ENCODE assay signal across 11 mouse cellular contexts in genomic region chrX:135974424-135975225, GRCm38 (mm10). TPM values are rescaled to one million over a fixed set of nuclear protein-coding genes. Genes with fewer than 3 reads are reported as not detected.
DNase-seq lines count a peak whose midpoint lies in the region; ATAC-seq and TF ChIP-seq lines count a peak whose summit lies in the region.
"Had no signal": no experiment of that assay in that cellular context is flagged by ENCODE, and none has a peak within 500 bp of the region (broad histone marks: within the 10 kb centered on the region; RNA-seq: fewer than 3 reads in every experiment).

No protein-coding gene starts in this region.

- H3K9ac ChIP-seq in heart, postnatal 0 days (replicated peaks; ENCODE audit: low read depth, low read length), result no peak overlapping the region
- no peak overlapping the region for H3K9ac ChIP-seq in heart, adult 2 months (ENCODE audit: low read depth, low read length)
- no peak overlapping the region for H3K9ac ChIP-seq in hindbrain, embryonic 13.5 days
- H3K9ac ChIP-seq in neural tube, embryonic 14.5 days (replicated peaks; ENCODE audit: low read depth, low read length), result no peak overlapping the region
- H3K9ac ChIP-seq: intestine, embryonic 15.5 days had no signal

- no peak overlapping the region for H3K27ac ChIP-seq in heart, postnatal 0 days (ENCODE audit: low read depth)
- H3K27ac ChIP-seq in heart, adult 2 months, result no peak overlapping the region
- H3K27ac ChIP-seq in cortical plate, adult 2 months (ENCODE audit: insufficient read depth, low read length), result no peak overlapping the region
- no peak overlapping the region for H3K27ac ChIP-seq in hindbrain, embryonic 13.5 days
- no peak overlapping the region for H3K27ac ChIP-seq in neural tube, embryonic 14.5 days (ENCODE audit: low read depth, low read length)
- no peak overlapping the region for H3K27ac ChIP-seq in kidney, adult 2 months (ENCODE audit: insufficient read depth, low read depth, low read length)
- H3K27ac ChIP-seq: intestine, embryonic 15.5 days had no signal

- TF ChIP-seq POLR2A in heart, adult 2 months (IDR thresholded peaks at IDR 0.05; ENCODE audit: insufficient read depth, low read depth, low read length), result no peak
- no peak for TF ChIP-seq POLR2A in cortical plate, adult 2 months (IDR thresholded peaks at IDR 0.05; ENCODE audit: extremely low read depth, insufficient read depth, low read length)
- TF ChIP-seq POLR2A in kidney, adult 2 months (IDR thresholded peaks at IDR 0.05; ENCODE audit: low read depth, low read length), result no peak

- 53% methylated on average over 20 of the region's 20 CpGs for WGBS in heart, postnatal 0 days
- WGBS in heart, adult 2 months, result 49% methylated on average over 20 of the region's 20 CpGs
- 53% methylated on average over 20 of the region's 20 CpGs for whole genome bisulfite sequencing in hindbrain, embryonic 13.5 days
- 53% methylated on average over 20 of the region's 20 CpGs for WGBS in neural tube, embryonic 14.5 days
- 56% methylated on average over 20 of the region's 20 CpGs for WGBS in kidney, adult 2 months

- no peak for ATAC-seq in heart, postnatal 0 days (ENCODE audit: insufficient read depth, low read depth)
- peak; percentile 80 for ATAC-seq in hindbrain, embryonic 13.5 days (ENCODE audit: low FRiP score)
- ATAC-seq in neural tube, embryonic 14.5 days (ENCODE audit: low read depth), result peak; percentile 82
- ATAC-seq: intestine, embryonic 15.5 days had no signal

- no peaks in the 10 kb centered on the region for H3K27me3 ChIP-seq in heart, postnatal 0 days (ENCODE audit: control insufficient read depth, insufficient read depth, low read length)
- no peaks in the 10 kb centered on the region for H3K27me3 ChIP-seq in heart, adult 2 months (ENCODE audit: control insufficient read depth, insufficient read depth, low read length)
- H3K27me3 ChIP-seq in hindbrain, embryonic 13.5 days, result no peaks in the 10 kb centered on the region
- no peaks in the 10 kb centered on the region for H3K27me3 ChIP-seq in neural tube, embryonic 14.5 days (ENCODE audit: control insufficient read depth, insufficient read depth, low read length)
- H3K27me3 ChIP-seq in kidney, adult 2 months (replicated peaks; ENCODE audit: control insufficient read depth, insufficient read depth, low read length), result no peaks in the 10 kb centered on the region
- H3K27me3 ChIP-seq: intestine, embryonic 15.5 days had no signal

- H3K4me1 ChIP-seq in heart, postnatal 0 days (ENCODE audit: control insufficient read depth, insufficient read depth), result no peaks in the 10 kb centered on the region
- no peaks in the 10 kb centered on the region for H3K4me1 ChIP-seq in heart, adult 2 months (ENCODE audit: control insufficient read depth, insufficient read depth, low read length)
- H3K4me1 ChIP-seq in cortical plate, adult 2 months (ENCODE audit: control insufficient read depth, insufficient read depth, low read length), result no peaks in the 10 kb centered on the region; the same call in 1 of the 2 replicates
- H3K4me1 ChIP-seq in hindbrain, embryonic 13.5 days (replicated peaks), result no peaks in the 10 kb centered on the region
- H3K4me1 ChIP-seq in neural tube, embryonic 14.5 days (ENCODE audit: control insufficient read depth, insufficient read depth, low read length), result no peaks in the 10 kb centered on the region
- no peaks in the 10 kb centered on the region for H3K4me1 ChIP-seq in kidney, adult 2 months (ENCODE audit: control insufficient read depth, insufficient read depth, low read length)
- H3K4me1 ChIP-seq: intestine, embryonic 15.5 days had no signal

- intact Hi-C loops in heart, adult 2 months (cut with DNase I), result no loop called here

- peak overlapping the region; percentile 37 for H3K4me2 ChIP-seq in heart, postnatal 0 days (ENCODE audit: low read depth, low read length)
- H3K4me2 ChIP-seq in hindbrain, embryonic 13.5 days, result peak overlapping the region; percentile 39
- H3K4me2 ChIP-seq in neural tube, embryonic 14.5 days (ENCODE audit: low read depth, low read length), result peak overlapping the region; percentile 23; the same call in 1 of the 2 replicates
- H3K4me2 ChIP-seq: intestine, embryonic 15.5 days had no signal

- peak overlapping the region; percentile 17; the same call in 1 of the 2 replicates for H3K4me3 ChIP-seq in heart, postnatal 0 days (ENCODE audit: low read depth, low read length)
- H3K4me3 ChIP-seq in heart, adult 2 months, result no peak overlapping the region; the same call in 1 of the 2 replicates
- peak overlapping the region; percentile 26 for H3K4me3 ChIP-seq in cortical plate, adult 2 months (ENCODE audit: insufficient read depth, low read length)
- H3K4me3 ChIP-seq in hindbrain, embryonic 13.5 days, result no peak overlapping the region
- H3K4me3 ChIP-seq in neural tube, embryonic 14.5 days (ENCODE audit: low read depth, low read length), result no peak overlapping the region
- H3K4me3 ChIP-seq in kidney, adult 2 months (ENCODE audit: insufficient read depth, low read depth, low read length), result no peak overlapping the region
- H3K4me3 ChIP-seq: intestine, embryonic 15.5 days had no signal

- no peak for TF ChIP-seq CTCF in heart, postnatal 0 days (IDR thresholded peaks at IDR 0.05; ENCODE audit: low read depth)
- TF ChIP-seq CTCF in heart, adult 2 months (IDR thresholded peaks at IDR 0.05), result no peak
- TF ChIP-seq CTCF in cortical plate, adult 2 months (IDR thresholded peaks at IDR 0.05; ENCODE audit: extremely low read depth, insufficient read depth, low read length), result no peak
- no peak for TF ChIP-seq CTCF in kidney, adult 2 months (conservative IDR thresholded peaks at IDR 0.05; ENCODE audit: insufficient read depth, insufficient read length, low read depth, low read length)

- H3K9me3 ChIP-seq in heart, postnatal 0 days (replicated peaks; ENCODE audit: control insufficient read depth, low read length), result no peaks in the 10 kb centered on the region
- H3K9me3 ChIP-seq in hindbrain, embryonic 13.5 days, result no peaks in the 10 kb centered on the region; the same call in 1 of the 2 replicates
- no peaks in the 10 kb centered on the region for H3K9me3 ChIP-seq in neural tube, embryonic 14.5 days (ENCODE audit: control insufficient read depth, low read length)
- H3K9me3 ChIP-seq: G1E; intestine, embryonic 15.5 days had no signal

- no peak for DNase-seq in heart, postnatal 0 days (ENCODE audit: low spot score)
- DNase-seq in heart, adult 2 months, result no peak
- DNase-seq in lung, postnatal 4 days, result no peak
- no peak for DNase-seq in thymus, postnatal 14 days
- DNase-seq in kidney, adult 2 months, result no peak

- no peaks in the 10 kb centered on the region for H3K79me2 ChIP-seq in heart, adult 2 months (replicated peaks; ENCODE audit: control insufficient read depth, insufficient read depth, low read length)

- H3K36me3 ChIP-seq in heart, postnatal 0 days (replicated peaks; ENCODE audit: control insufficient read depth, insufficient read depth, low read length), result no peaks in the 10 kb centered on the region
- no peaks in the 10 kb centered on the region for H3K36me3 ChIP-seq in heart, adult 2 months (ENCODE audit: control insufficient read depth, insufficient read depth, low read length)
- no peaks in the 10 kb centered on the region for H3K36me3 ChIP-seq in hindbrain, embryonic 13.5 days
- no peaks in the 10 kb centered on the region for H3K36me3 ChIP-seq in neural tube, embryonic 14.5 days (ENCODE audit: control insufficient read depth, insufficient read depth, low read length)
- no peaks in the 10 kb centered on the region for H3K36me3 ChIP-seq in kidney, adult 2 months (ENCODE audit: control insufficient read depth, insufficient read depth, low read length)
- H3K36me3 ChIP-seq: G1E; intestine, embryonic 15.5 days had no signal

- TF ChIP-seq EP300 in heart, postnatal 0 days (IDR thresholded peaks at IDR 0.05; ENCODE audit: low read depth), result no peak
- no peak for TF ChIP-seq EP300 in heart, adult 2 months (IDR thresholded peaks at IDR 0.05; ENCODE audit: insufficient read depth, low read depth, low read length)

RNA-seq across cellular contexts. Expression of gene Arxes2, which starts 19.0 kb away (rescaled TPM):
- 14.9 and 31.1 TPM in 2 replicates for total RNA-seq in heart, postnatal 0 days (2014; rRNA removed; ENCODE audit: low replicate concordance)
- polyA plus RNA-seq in heart, postnatal 0 days (2015; fragmentation: Nextera tagmentation; extraction: Ambion mirVana), result 37.5 and 37.7 TPM in 2 replicates
- 1 to 10 TPM; 1.4 to 1.6 TPM for total RNA-seq in heart, adult 2 months (2021)
- 3.1 and 3.2 TPM in 2 replicates for polyA plus RNA-seq in heart, adult 2 months (2012; rRNA removed)
- polyA plus RNA-seq in cortical plate, adult 2 months (2012; rRNA removed), result 79.4 and 82.0 TPM in 2 replicates
- 228 and 234 TPM in 2 replicates for polyA plus RNA-seq in hindbrain, embryonic 13.5 days (2015; fragmentation: Nextera tagmentation; extraction: Ambion mirVana)
- 290 and 292 TPM in 2 replicates for polyA plus RNA-seq in neural tube, embryonic 14.5 days (2014; fragmentation: Nextera tagmentation; extraction: Ambion mirVana)
- polyA plus RNA-seq in kidney, adult 2 months (2012; rRNA removed), result 5.1 and 6.3 TPM in 2 replicates
- total RNA-seq: neutrophil, adult 5-6 weeks had no signal

RNA-seq across cellular contexts. Expression of gene Arxes1, which starts 58.5 kb away (rescaled TPM):
- 1.5 and 3.5 TPM in 2 replicates for total RNA-seq in heart, postnatal 0 days (2014; rRNA removed; ENCODE audit: low replicate concordance)
- 11.7 TPM in 2 replicates for polyA plus RNA-seq in heart, postnatal 0 days (2015; fragmentation: Nextera tagmentation; extraction: Ambion mirVana)
- total RNA-seq in heart, adult 2 months (2021), result under 1 TPM in 1 of 2 experiments, not detected in 1; 0.16 TPM
- polyA plus RNA-seq in heart, adult 2 months (2012; rRNA removed), result 0.44 and 0.53 TPM in 2 replicates
- 16.7 and 17.4 TPM in 2 replicates for polyA plus RNA-seq in cortical plate, adult 2 months (2012; rRNA removed)
- 99.3 and 100 TPM in 2 replicates for polyA plus RNA-seq in hindbrain, embryonic 13.5 days (2015; fragmentation: Nextera tagmentation; extraction: Ambion mirVana)
- polyA plus RNA-seq in neural tube, embryonic 14.5 days (2014; fragmentation: Nextera tagmentation; extraction: Ambion mirVana), result 145 and 160 TPM in 2 replicates
- polyA plus RNA-seq in kidney, adult 2 months (2012; rRNA removed), result 0.53 and 1.3 TPM in 2 replicates
- total RNA-seq: G1E; neutrophil, adult 5-6 weeks had no signal
- polyA plus RNA-seq: G1E had no signal

Comparison
In these comparisons a context has a peak if more than half of its experiments do, and no peak if none do; other contexts are left out.
1. H3K4me3 ChIP-seq: peak in heart, postnatal 0 days (single experiment) and cortical plate, adult 2 months (single experiment); none in heart, adult 2 months (single experiment), hindbrain, embryonic 13.5 days (single experiment), neural tube, embryonic 14.5 days (single experiment) and kidney, adult 2 months (single experiment).
2. Peak in every context shown above with its lines, with median percentiles within 50 percentile points of each other: H3K4me2 ChIP-seq.